Mouse (Mus musculus): ENCODE results near the gene Slc9a7. TPM values are rescaled to one million over a fixed set of nuclear protein-coding genes. Genes with fewer than 3 reads are reported as not detected.

Slc9a7 gene
- polyA plus RNA-seq, 1 experiment: 0.52 TPM

GRCm38 (mm10) chrX:20228102-20228501 is 63.5 kb downstream of the Slc9a7 start:
- TF ChIP-seq POLR2A (IDR thresholded peaks at IDR 0.05; ENCODE audit: control insufficient read depth, low read depth, low read length): no peak
- TF ChIP-seq CTCF (IDR thresholded peaks at IDR 0.05; ENCODE audit: control insufficient read depth, insufficient read depth, insufficient replicate concordance, low read depth, low read length): no peak
- Histone ChIP-seq H3K36me3 (ENCODE audit: control insufficient read depth, insufficient read depth, low read length) (no peaks in the 10 kb centered on the region), H3K4me1 (ENCODE audit: control insufficient read depth, insufficient read depth, low read length) (no peaks in the 10 kb centered on the region), H3K4me3 (ENCODE audit: control insufficient read depth, low read depth, low read length) (no peak overlapping the region), H3K27me3 (ENCODE audit: control insufficient read depth, insufficient read depth, low read length) (no peaks in the 10 kb centered on the region), H3K27ac (ENCODE audit: control insufficient read depth, insufficient read depth, low read depth, low read length) (no peak overlapping the region)

GRCm38 (mm10) chrX:20221486-20221885 is 70.1 kb downstream of the Slc9a7 start:
- TF ChIP-seq POLR2A (IDR thresholded peaks at IDR 0.05; ENCODE audit: control insufficient read depth, low read depth, low read length) (no peak), CTCF (IDR thresholded peaks at IDR 0.05; ENCODE audit: control insufficient read depth, insufficient read depth, insufficient replicate concordance, low read depth, low read length) (no peak)
- H3K36me3 ChIP-seq (ENCODE audit: control insufficient read depth, insufficient read depth, low read length): no peaks in the 10 kb centered on the region
- no peak overlapping the region for H3K4me3 ChIP-seq (ENCODE audit: control insufficient read depth, low read depth, low read length)
- H3K4me1 ChIP-seq (ENCODE audit: control insufficient read depth, insufficient read depth, low read length): no peaks in the 10 kb centered on the region
- H3K27me3 ChIP-seq (ENCODE audit: control insufficient read depth, insufficient read depth, low read length): no peaks in the 10 kb centered on the region
- no peak overlapping the region for H3K27ac ChIP-seq (ENCODE audit: control insufficient read depth, insufficient read depth, low read depth, low read length)

GRCm38 (mm10) chrX:20185616-20186015 is 106.0 kb downstream of the Slc9a7 start:
- H3K4me3 ChIP-seq (ENCODE audit: control insufficient read depth, low read depth, low read length): no peak overlapping the region
- no peak overlapping the region for H3K27ac ChIP-seq (ENCODE audit: control insufficient read depth, insufficient read depth, low read depth, low read length)
- no peaks in the 10 kb centered on the region for H3K36me3 ChIP-seq (ENCODE audit: control insufficient read depth, insufficient read depth, low read length)
- no peaks in the 10 kb centered on the region for H3K4me1 ChIP-seq (ENCODE audit: control insufficient read depth, insufficient read depth, low read length)
- H3K27me3 ChIP-seq (ENCODE audit: control insufficient read depth, insufficient read depth, low read length): no peaks in the 10 kb centered on the region
- no peak for TF ChIP-seq POLR2A (IDR thresholded peaks at IDR 0.05; ENCODE audit: control insufficient read depth, low read depth, low read length)
- no peak for TF ChIP-seq CTCF (IDR thresholded peaks at IDR 0.05; ENCODE audit: control insufficient read depth, insufficient read depth, insufficient replicate concordance, low read depth, low read length)

- H3K27ac ChIP-seq (ENCODE audit: control insufficient read depth, insufficient read depth, low read depth, low read length): no peak overlapping the region
- TF ChIP-seq POLR2A (IDR thresholded peaks at IDR 0.05; ENCODE audit: control insufficient read depth, low read depth, low read length) (no peak), CTCF (IDR thresholded peaks at IDR 0.05; ENCODE audit: control insufficient read depth, insufficient read depth, insufficient replicate concordance, low read depth, low read length) (no peak)
- H3K4me3 ChIP-seq (ENCODE audit: control insufficient read depth, low read depth, low read length): no peak overlapping the region
- no peaks in the 10 kb centered on the region for H3K27me3 ChIP-seq (ENCODE audit: control insufficient read depth, insufficient read depth, low read length)
- no peaks in the 10 kb centered on the region for H3K36me3 ChIP-seq (ENCODE audit: control insufficient read depth, insufficient read depth, low read length)
- H3K4me1 ChIP-seq (ENCODE audit: control insufficient read depth, insufficient read depth, low read length): no peaks in the 10 kb centered on the region
Observed at GRCm38 (mm10) chrX:20176792-20177191, 114.8 kb downstream of the Slc9a7 start.

GRCm38 (mm10) chrX:20168430-20168829 is 123.2 kb downstream of the Slc9a7 start:
- Histone ChIP-seq H3K36me3 (ENCODE audit: control insufficient read depth, insufficient read depth, low read length) (no peaks in the 10 kb centered on the region), H3K27ac (ENCODE audit: control insufficient read depth, insufficient read depth, low read depth, low read length) (no peak overlapping the region), H3K27me3 (ENCODE audit: control insufficient read depth, insufficient read depth, low read length) (no peaks in the 10 kb centered on the region), H3K4me1 (ENCODE audit: control insufficient read depth, insufficient read depth, low read length) (no peaks in the 10 kb centered on the region), H3K4me3 (ENCODE audit: control insufficient read depth, low read depth, low read length) (no peak overlapping the region)
- TF ChIP-seq CTCF (IDR thresholded peaks at IDR 0.05; ENCODE audit: control insufficient read depth, insufficient read depth, insufficient replicate concordance, low read depth, low read length) (no peak), POLR2A (IDR thresholded peaks at IDR 0.05; ENCODE audit: control insufficient read depth, low read depth, low read length) (no peak)

GRCm38 (mm10) chrX:20164984-20165383 is 126.6 kb downstream of the Slc9a7 start:
- Histone ChIP-seq H3K27me3 (ENCODE audit: control insufficient read depth, insufficient read depth, low read length) (no peaks in the 10 kb centered on the region), H3K4me1 (ENCODE audit: control insufficient read depth, insufficient read depth, low read length) (no peaks in the 10 kb centered on the region), H3K36me3 (ENCODE audit: control insufficient read depth, insufficient read depth, low read length) (no peaks in the 10 kb centered on the region), H3K27ac (ENCODE audit: control insufficient read depth, insufficient read depth, low read depth, low read length) (no peak overlapping the region), H3K4me3 (ENCODE audit: control insufficient read depth, low read depth, low read length) (no peak overlapping the region)
- no peak for TF ChIP-seq POLR2A (IDR thresholded peaks at IDR 0.05; ENCODE audit: control insufficient read depth, low read depth, low read length)
- TF ChIP-seq CTCF (IDR thresholded peaks at IDR 0.05; ENCODE audit: control insufficient read depth, insufficient read depth, insufficient replicate concordance, low read depth, low read length): no peak

- no peak overlapping the region for H3K4me3 ChIP-seq (ENCODE audit: control insufficient read depth, low read depth, low read length)
- H3K27me3 ChIP-seq (ENCODE audit: control insufficient read depth, insufficient read depth, low read length): no peaks in the 10 kb centered on the region
- no peak overlapping the region for H3K27ac ChIP-seq (ENCODE audit: control insufficient read depth, insufficient read depth, low read depth, low read length)
- H3K36me3 ChIP-seq (ENCODE audit: control insufficient read depth, insufficient read depth, low read length): no peaks in the 10 kb centered on the region
- H3K4me1 ChIP-seq (ENCODE audit: control insufficient read depth, insufficient read depth, low read length): no peaks in the 10 kb centered on the region
- peak; percentile 21; the same call in 1 of the 2 replicates for TF ChIP-seq CTCF (IDR thresholded peaks at IDR 0.05; ENCODE audit: control insufficient read depth, insufficient read depth, insufficient replicate concordance, low read depth, low read length)
- TF ChIP-seq POLR2A (IDR thresholded peaks at IDR 0.05; ENCODE audit: control insufficient read depth, low read depth, low read length): no peak
Observed at GRCm38 (mm10) chrX:20162322-20162711, 129.3 kb downstream of the Slc9a7 start.
